Mouse (Mus musculus): ENCODE measurements at regions not wholly inside any gene's neighbourhood (a gene's known extent, or its start where the extent isn't known, plus 50 kb on each side); places are given as distances from the start of the nearest gene placed in this dataset.

DNA sequence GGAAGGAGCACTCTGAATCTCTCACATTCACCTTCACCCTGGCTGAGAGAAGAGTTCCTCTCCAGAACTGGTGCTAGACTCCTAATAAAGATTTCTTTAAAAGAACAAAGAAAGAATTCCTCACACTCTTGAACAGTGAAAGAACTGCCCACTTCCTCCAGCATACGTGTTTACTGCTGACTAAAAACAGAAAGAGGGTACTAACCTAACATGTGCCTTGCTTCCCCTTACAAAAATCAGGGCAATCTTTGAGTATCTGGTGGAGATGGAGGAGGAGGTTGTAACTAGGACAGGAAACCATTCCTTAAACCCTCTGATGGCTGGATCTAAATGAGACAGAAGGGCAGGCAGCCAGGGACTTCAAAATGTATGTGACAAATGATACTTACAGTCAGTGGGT lies 719.1 kb upstream of the Zfp386 start:
- no peak for TF ChIP-seq GATA1 (IDR thresholded peaks at IDR 0.05; ENCODE audit: borderline replicate concordance, low read length)
- TF ChIP-seq FLI1 (IDR thresholded peaks at IDR 0.05; ENCODE audit: low read length): no peak
